Mouse (Mus musculus) ES-Bruce4 (cell line): ENCODE results near the gene Fbn1. TPM values are rescaled to one million over a fixed set of nuclear protein-coding genes. Genes with fewer than 3 reads are reported as not detected.

Experiments used
- H3K27ac ChIP-seq: 2 replicates; pipeline ENCODE4 v1.5.1; 2012; ENCODE audit warnings: low read length, inconsistent platforms; ENCODE audit not compliant: insufficient read depth
- H3K27me3 ChIP-seq: 2 replicates; pipeline ENCODE4 v1.6.1; 2012; ENCODE audit warnings: mild to moderate bottlenecking, low read length, inconsistent platforms; ENCODE audit not compliant: control insufficient read depth, poor library complexity, insufficient read depth, severe bottlenecking
- H3K36me3 ChIP-seq: 2 replicates; pipeline ENCODE4 v1.6.1; 2012; ENCODE audit warnings: inconsistent platforms, mild to moderate bottlenecking, low read length, moderate library complexity; ENCODE audit not compliant: control insufficient read depth, poor library complexity, insufficient read depth, severe bottlenecking
- H3K4me1 ChIP-seq: one replicate; pipeline ENCODE4 v1.8.1; 2011; ENCODE audit warnings: low read length; ENCODE audit not compliant: control insufficient read depth, insufficient read depth
- H3K4me3 ChIP-seq: 2 replicates; pipeline ENCODE4 v1.5.1; 2011; ENCODE audit warnings: low read depth, mild to moderate bottlenecking, low read length
- H3K9ac ChIP-seq: 2 replicates; pipeline ENCODE4 v1.6.1; 2012; ENCODE audit warnings: low read depth, mild to moderate bottlenecking, inconsistent platforms; ENCODE audit not compliant: poor library complexity, severe bottlenecking
- H3K9me3 ChIP-seq: replicated peaks from 2 replicates; pipeline ENCODE4 v1.6.1; 2012; ENCODE audit warnings: mild to moderate bottlenecking, low read length, inconsistent platforms; ENCODE audit not compliant: control insufficient read depth, poor library complexity, insufficient read depth, severe bottlenecking
- CTCF ChIP-seq: IDR thresholded peaks from one replicate; pipeline ENCODE4 v1.8.1; 2011; ENCODE audit warnings: low read depth, low read length
- EP300 ChIP-seq: IDR thresholded peaks from 2 replicates; pipeline ENCODE4 v1.6.1; 2011; ENCODE audit warnings: low read depth, low read length; ENCODE audit not compliant: insufficient read depth
- POLR2A ChIP-seq: IDR thresholded peaks from one replicate; pipeline ENCODE4 v1.8.1; 2011; ENCODE audit warnings: low read length; ENCODE audit not compliant: insufficient read depth
- polyA plus RNA-seq: library from polyadenylated mRNA; stranded (reverse); fragments of >200 nt; gene quantifications from 2 replicates; pipeline ENCODE4 v1.2.4, GENCODE M21; 2011; ENCODE audit warnings: low read depth; ENCODE audit not compliant: missing spikeins, insufficient read depth, insufficient read length

The Fbn1 gene
- polyA plus RNA-seq, 1 experiment, result 2.4 TPM

DNA sequence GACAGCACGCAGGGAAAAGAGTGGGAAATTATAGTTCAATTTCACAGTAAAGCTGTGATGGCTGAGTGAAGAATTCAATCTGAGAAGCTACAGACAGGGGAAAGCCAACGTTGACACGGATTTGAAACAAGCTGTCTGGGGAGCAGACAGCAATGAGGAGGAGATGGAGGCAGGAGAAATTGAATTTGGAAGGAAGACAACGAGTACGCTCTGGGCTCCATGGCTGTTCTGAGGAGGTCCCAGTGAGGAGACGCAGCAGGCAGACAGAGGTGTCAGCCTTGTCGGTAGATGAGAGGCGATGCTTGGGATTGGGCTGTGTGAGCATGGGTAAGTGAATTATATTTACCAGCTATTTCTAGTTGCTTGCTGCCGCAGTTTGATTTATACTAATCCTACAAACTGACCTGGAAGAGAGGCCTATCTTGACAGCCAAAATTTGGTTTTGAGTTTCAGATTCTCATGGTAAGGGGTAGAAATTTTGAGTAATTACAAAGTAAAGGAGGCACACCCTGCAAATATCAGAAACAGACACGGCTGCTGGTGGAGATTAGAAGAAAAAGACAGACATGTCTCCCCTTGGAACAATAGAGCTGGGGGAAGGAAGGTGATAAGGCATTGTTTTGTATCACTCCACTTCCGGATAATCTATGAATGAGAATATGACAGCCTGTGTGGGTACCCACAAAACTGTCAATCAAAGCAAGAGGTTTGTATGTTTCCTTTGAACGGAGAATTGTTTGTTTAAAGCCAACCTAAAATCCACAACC lies 7.7 kb upstream of the Fbn1 start:
- Histone ChIP-seq H3K4me3 (no peak overlapping the region), H3K9me3 (no peaks in the 10 kb centered on the region), H3K27ac (no peak overlapping the region), H3K36me3 (no peaks in the 10 kb centered on the region), H3K9ac (no peak overlapping the region), H3K27me3 (no peaks in the 10 kb centered on the region), H3K4me1 (no peaks in the 10 kb centered on the region)
- no peak for TF ChIP-seq EP300
- TF ChIP-seq POLR2A, result no peak
- TF ChIP-seq CTCF, result no peak

DNA sequence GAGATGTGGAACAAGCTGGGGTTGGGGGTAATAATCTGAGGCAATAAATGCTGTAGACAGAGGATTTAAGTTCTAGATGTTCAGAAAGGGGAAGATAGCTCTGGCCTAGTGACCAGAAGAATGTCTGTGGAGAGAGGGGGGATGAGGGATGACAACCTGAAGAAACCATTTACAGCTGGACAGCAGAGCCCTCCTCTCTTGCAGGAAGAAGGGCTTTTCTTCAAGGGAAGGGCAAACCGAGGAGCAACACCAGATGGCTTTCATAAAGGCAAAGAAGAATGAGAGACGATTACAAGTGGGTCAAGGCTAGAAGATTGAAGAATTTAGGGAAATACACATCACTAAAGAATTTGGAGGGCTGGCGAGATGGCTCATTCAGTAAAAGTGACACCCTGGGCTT lies 6.6 kb upstream of the Fbn1 start:
- Histone ChIP-seq H3K27ac (no peak overlapping the region), H3K27me3 (no peaks in the 10 kb centered on the region), H3K4me3 (no peak overlapping the region), H3K36me3 (no peaks in the 10 kb centered on the region), H3K9ac (no peak overlapping the region), H3K9me3 (no peaks in the 10 kb centered on the region), H3K4me1 (no peaks in the 10 kb centered on the region)
- TF ChIP-seq EP300, result no peak
- no peak for TF ChIP-seq POLR2A
- no peak for TF ChIP-seq CTCF

DNA sequence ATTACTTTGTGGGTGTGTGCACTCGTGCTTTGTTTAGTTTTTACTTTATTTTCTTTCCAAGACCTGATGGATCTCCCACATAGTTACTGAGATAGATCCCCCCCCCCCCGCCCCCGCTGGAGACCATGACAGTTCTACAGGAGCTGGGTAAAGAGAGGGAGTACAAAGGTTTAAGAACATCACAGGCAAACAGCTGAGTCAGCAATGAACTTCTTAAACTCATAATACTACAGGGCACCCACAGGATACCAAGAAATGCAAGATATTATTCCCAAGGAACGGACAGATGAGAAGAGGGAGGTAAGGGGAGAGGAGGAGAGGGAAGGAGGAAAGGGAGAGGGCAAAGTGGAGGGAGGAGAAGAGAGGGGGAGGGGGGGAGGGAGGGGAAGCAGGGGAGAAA lies 4.8 kb upstream of the Fbn1 start:
- no peaks in the 10 kb centered on the region for H3K9me3 ChIP-seq
- H3K27me3 ChIP-seq, result peaks cover under 1% of the 10 kb centered on the region; the same call in 1 of the 2 replicates
- H3K36me3 ChIP-seq, result no peaks in the 10 kb centered on the region
- no peak for TF ChIP-seq EP300
- no peak for TF ChIP-seq POLR2A
- no peak for TF ChIP-seq CTCF
- no peaks in the 10 kb centered on the region for H3K4me1 ChIP-seq
- no peak overlapping the region for H3K9ac ChIP-seq
- H3K27ac ChIP-seq, result no peak overlapping the region
- H3K4me3 ChIP-seq, result no peak overlapping the region

DNA sequence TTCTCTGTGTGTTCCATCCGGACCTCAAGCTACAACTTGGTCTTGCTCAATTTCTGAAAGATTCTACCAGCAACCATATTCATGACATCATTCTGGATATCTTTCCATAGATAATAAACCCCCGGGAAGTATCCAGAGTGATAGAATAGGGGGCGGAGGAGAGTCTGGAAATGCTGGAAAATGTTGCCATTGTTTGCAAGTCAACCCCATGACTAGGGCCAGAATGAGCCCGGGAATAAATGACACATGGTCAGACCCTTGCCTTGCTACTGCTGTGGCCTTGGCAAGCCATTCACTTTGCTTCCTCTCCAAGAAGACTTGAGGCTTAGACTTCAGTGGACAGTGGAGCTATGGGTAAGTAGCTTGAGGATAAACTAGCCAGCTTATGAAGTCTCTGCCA lies 4.1 kb upstream of the Fbn1 start:
- Histone ChIP-seq H3K27me3 (peaks cover 2% of the 10 kb centered on the region; the same call in 1 of the 2 replicates), H3K27ac (no peak overlapping the region), H3K9me3 (no peaks in the 10 kb centered on the region), H3K4me3 (no peak overlapping the region), H3K36me3 (no peaks in the 10 kb centered on the region), H3K9ac (no peak overlapping the region), H3K4me1 (no peaks in the 10 kb centered on the region)
- TF ChIP-seq EP300 (no peak), CTCF (no peak), POLR2A (no peak)

- Histone ChIP-seq H3K9ac (no peak overlapping the region), H3K4me1 (no peaks in the 10 kb centered on the region), H3K27me3 (peaks cover 7% of the 10 kb centered on the region), H3K27ac (no peak overlapping the region), H3K36me3 (no peaks in the 10 kb centered on the region), H3K9me3 (no peaks in the 10 kb centered on the region), H3K4me3 (no peak overlapping the region)
- TF ChIP-seq CTCF (no peak), EP300 (no peak), POLR2A (no peak)
These were observed 3.0 kb upstream of the Fbn1 start for GRCm38 (mm10) chr2:125510752-125511151.

- no peaks in the 10 kb centered on the region for H3K9me3 ChIP-seq
- no peak overlapping the region for H3K27ac ChIP-seq
- H3K36me3 ChIP-seq, result no peaks in the 10 kb centered on the region
- H3K4me1 ChIP-seq, result no peaks in the 10 kb centered on the region
- H3K4me3 ChIP-seq, result no peak overlapping the region
- TF ChIP-seq EP300 (no peak), POLR2A (no peak), CTCF (no peak)
- H3K9ac ChIP-seq, result no peak overlapping the region
- H3K27me3 ChIP-seq, result peaks cover 15% of the 10 kb centered on the region
These were observed 588 bp upstream of the Fbn1 start for GRCm38 (mm10) chr2:125508381-125508780.
